In genomic region chr16:31948345-31948774, GRCm38 (mm10) we compare ENCODE assay signal across 8 mouse cellular contexts. TPM values are rescaled to one million over a fixed set of nuclear protein-coding genes. Genes with fewer than 3 reads are reported as not detected.
DNase-seq lines count a peak whose midpoint lies in the region; ATAC-seq lines count a peak whose summit lies in the region.

TSS of gene 0610012G03Rik (minus strand) at chr16:31948494.
TSS of gene Ncbp2 (plus strand) at chr16:31948513.

- H3K36me3 ChIP-seq in hindbrain, embryonic 13.5 days, result peaks cover 33% of the 10 kb centered on the region

- H3K4me2 ChIP-seq in hindbrain, embryonic 13.5 days, result peak within 1 kb of the TSS; percentile 96

- H3K27ac ChIP-seq in hindbrain, embryonic 13.5 days, result peak within 1 kb of the TSS; percentile 93

- peak; percentile 99 for DNase-seq in NIH3T3 (ENCODE audit: low read depth)
- peak; percentile 99 for DNase-seq in cerebellum, postnatal 10 days
- DNase-seq in frontal cortex, postnatal 14 days (ENCODE audit: low spot score in 2 of 2), result peak; percentile 89 to 96
- peak; percentile 96 to 97 for DNase-seq in layer of hippocampus, postnatal 25 days (ENCODE audit: extremely low spot score in 1 of 2, low spot score in 1 of 2)
- peak; percentile 96 for DNase-seq in lung, postnatal 25 days (ENCODE audit: low spot score)
- peak; percentile 98 for DNase-seq in retina, embryonic 14.5 days (ENCODE audit: low spot score)
- DNase-seq in thymus, postnatal 4 days, result peak; percentile 98

- ATAC-seq in hindbrain, embryonic 13.5 days (ENCODE audit: low FRiP score), result peak; percentile 91

- peak within 1 kb of the TSS; percentile 93 for H3K9ac ChIP-seq in hindbrain, embryonic 13.5 days

- no peaks in the 10 kb centered on the region for H3K9me3 ChIP-seq in hindbrain, embryonic 13.5 days

- peak within 1 kb of the TSS; percentile 91 for H3K4me3 ChIP-seq in hindbrain, embryonic 13.5 days

- H3K4me1 ChIP-seq in hindbrain, embryonic 13.5 days (replicated peaks), result peaks cover 56% of the 10 kb centered on the region

- H3K27me3 ChIP-seq in hindbrain, embryonic 13.5 days, result no peaks in the 10 kb centered on the region

- WGBS in hindbrain, embryonic 13.5 days, result 0% methylated on average over 52 of the region's 55 CpGs

RNA-seq across cellular contexts. Expression of gene 0610012G03Rik, which starts in this region (rescaled TPM):
- 105 and 113 TPM in 2 replicates for polyA plus RNA-seq in hindbrain, embryonic 13.5 days (2015; fragmentation: Nextera tagmentation; extraction: Ambion mirVana)
- 10 to 100 TPM; 42.2 to 49.5 TPM for total RNA-seq in layer of hippocampus, postnatal 25 days (2021)

RNA-seq across cellular contexts. Expression of gene Ncbp2, which starts in this region (rescaled TPM):
- 107 and 112 TPM in 2 replicates for polyA plus RNA-seq in hindbrain, embryonic 13.5 days (2015; fragmentation: Nextera tagmentation; extraction: Ambion mirVana)
- 10 to 100 TPM; 49.9 to 55.3 TPM for total RNA-seq in layer of hippocampus, postnatal 25 days (2021)

Comparison
In these comparisons a context has a peak if more than half of its experiments do, and no peak if none do; other contexts are left out.
1. Peak in every context shown above with its lines: DNase-seq, ATAC-seq, H3K4me3 ChIP-seq and H3K27ac ChIP-seq.